Mouse (Mus musculus): ENCODE results near the gene Gpm6b.

Gpm6b gene

DNA sequence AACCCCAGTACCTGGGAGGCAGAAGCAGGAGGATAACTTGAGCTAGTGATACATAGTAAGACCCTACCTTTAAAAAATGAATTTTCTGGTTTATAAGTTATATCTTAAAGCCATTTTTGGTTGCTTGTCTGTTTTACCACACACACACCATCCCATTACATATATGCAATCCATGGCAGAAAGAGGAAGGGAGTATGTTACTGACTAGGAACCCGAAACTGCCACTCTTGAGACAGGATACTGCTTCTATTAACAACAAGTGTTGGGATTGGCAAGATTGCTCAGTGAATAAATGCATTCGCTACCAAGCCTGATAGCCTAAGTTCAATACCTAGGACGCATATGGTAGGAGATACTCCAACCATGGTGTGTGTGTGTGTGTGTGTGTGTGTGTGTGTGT is 117.6 kb downstream of the Gpm6b start:
- DNase-seq (ENCODE audit: low spot score in 2 of 2) = no peak

DNA sequence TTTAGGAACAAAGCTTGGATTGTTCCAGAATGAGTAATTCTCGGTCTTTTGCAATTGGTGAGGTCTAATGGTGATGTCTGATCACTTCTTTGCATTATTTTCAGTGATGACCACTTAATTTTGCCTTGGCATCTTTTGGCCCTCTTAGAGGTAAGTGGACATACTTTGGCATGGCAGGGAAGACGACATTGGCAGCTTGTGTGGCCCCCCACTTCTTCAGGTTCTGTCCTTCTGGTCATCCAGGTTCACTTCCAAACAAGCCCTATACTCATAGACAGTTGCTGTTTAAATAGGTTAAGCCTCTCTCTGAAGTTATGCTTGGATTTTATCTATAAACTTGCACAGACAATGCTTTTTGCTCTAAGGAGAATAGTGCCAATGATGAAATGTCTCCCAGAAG is 120.2 kb downstream of the Gpm6b start:
- DNase-seq (ENCODE audit: low spot score in 2 of 2) = no peak

DNA sequence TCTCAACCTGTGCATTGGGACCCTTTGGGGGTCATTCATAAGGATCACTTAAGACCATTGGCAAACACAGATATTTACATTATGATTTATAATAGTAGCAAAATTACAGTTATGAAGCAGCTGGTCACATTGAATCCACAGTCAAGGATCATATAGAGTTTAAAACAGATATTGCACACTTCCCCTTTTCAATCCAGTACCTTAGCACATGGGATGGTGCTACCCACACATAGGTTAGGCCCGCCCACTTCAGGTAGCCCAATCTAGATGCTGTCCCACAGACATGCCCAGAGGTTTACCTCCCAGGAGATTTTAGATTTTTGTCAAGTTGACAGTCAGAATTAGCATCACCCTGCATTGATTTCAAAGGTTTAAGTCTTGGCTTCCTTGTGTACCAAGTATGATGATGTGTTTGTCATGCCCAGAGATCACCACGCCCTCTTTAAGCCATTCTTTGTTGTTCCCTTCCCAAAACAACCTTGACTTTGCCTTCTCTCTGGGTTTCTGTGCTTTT is 121.3 kb downstream of the Gpm6b start:
- no peak for DNase-seq (ENCODE audit: low spot score in 2 of 2)

DNA sequence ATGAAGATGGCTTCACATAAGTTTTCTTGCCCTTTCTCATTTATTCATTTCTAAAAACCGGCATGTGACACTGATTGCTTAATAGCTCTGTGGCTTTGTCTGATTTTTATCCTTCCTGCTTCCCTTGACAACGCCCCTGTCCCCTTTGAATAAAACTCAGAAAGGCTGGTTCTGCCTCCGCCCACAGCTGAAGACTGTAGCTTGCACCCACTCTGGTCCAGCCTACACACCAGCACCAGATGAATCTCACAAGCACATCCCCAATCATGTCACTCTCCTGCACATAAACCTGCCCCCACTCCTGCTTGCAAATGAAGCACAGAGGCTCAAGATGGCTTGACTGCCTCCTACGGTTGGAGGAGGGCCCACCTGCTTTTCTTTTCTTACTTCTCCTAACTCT is 121.7 kb downstream of the Gpm6b start:
- DNase-seq (ENCODE audit: low spot score in 2 of 2) = peak; percentile 14 to 26

DNA sequence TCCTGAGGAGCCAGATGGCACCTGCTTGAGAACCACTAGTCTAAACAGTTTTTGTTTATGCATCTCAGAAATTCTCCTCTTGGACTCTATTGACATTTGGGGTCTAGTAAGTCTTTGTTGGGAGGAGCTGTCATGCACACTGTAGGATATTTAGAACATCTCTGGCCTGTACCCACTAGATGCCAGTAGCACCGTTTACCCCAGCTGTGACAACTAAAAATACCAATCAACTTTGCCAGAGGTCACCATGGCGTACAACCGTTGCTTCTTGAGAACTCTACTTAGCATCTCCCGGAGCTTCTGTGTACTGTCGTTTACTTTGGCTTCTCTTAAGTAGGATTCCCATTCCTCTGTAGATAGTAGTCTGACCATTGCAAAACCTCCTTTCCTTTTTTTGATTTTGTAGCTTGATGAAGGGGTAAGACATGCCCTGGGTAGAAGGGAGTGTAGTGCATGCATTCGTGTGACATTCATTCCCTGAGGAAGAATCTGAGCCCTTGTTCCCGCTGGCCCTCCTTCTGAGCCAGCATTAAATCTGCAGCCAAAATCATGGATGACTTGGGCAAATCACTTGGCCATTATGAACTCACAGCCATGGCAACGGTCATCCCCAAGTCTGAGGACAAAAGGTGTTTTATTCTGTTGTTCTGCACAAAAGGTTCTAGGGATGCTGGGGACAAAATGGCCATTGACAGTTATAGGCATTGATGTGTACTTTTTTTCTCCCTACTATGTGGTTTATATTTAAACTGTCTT is 126.9 kb downstream of the Gpm6b start:
- DNase-seq (ENCODE audit: low spot score in 2 of 2) = no peak

DNA sequence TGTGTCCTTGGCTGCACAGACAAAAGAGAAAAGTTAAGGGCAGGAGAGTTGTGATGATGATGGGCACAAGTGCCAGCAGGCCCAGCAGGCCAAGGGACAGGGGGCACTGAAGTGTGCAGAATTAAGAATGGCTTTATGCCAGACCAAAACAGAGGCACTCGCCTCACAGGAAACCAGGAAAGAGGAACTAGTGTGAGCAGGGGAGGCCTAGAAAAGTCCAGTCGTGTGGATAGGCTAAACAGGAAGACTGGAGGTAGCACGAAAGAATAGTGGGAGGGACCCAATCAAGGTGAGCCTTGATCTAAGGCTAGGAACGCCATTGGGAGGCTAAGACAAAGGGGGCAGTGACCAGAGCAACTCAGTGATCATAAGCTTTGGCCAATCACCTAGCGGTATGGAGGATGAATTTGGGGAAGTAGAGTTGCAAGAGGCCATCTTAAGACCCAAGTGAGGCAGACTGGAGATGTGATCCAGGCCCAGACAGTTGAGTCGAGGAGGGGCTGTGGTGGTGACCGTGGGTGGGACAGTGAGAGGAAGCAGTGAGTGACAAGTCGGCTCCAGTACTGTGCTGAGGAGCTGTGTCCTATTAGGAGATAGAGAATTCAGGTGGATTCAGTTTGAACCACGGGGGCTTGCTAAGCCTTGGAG is 138.1 kb downstream of the Gpm6b start:
- DNase-seq (ENCODE audit: low spot score in 2 of 2) = no peak

DNA sequence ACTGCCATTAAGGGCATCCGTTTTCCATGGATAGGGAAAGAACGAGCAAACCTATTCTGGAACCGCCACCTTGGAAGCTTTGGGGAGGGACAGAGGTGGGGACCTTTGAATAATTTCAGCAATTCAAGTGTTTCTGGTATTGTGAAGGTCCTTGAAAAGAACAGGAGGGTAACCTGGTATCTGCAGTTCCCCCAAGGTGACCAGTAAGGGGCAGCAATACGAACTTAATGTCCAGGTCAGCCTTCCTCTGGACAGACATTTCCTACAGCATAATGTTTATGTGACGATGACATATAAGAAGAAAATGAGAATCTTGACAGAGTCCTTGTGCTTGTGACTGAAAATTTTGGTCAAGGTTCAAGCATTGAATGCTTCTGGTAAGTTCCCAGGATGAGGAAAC is 139.9 kb downstream of the Gpm6b start:
- DNase-seq (ENCODE audit: low spot score in 2 of 2) = no peak

DNA sequence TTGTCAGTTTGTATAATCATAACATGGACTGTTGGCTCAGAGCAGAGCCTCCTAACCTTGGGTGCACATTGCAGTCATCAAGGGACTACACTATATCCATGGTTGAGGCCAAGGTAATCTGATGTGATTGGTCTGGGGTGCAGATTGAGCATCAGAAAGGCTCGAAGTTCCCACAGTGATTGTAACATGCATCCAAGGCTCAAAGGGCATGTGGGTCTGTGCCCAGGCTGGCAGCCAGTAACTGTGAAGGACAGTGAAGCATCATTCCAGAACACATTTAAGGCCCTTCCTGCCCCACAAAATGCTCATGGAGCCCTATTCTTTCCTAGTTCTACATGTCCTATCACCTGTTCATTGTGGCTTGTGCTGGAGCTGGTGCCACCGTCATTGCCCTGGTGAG is 144.9 kb downstream of the Gpm6b start:
- no peak for DNase-seq (ENCODE audit: low spot score in 2 of 2)

DNA sequence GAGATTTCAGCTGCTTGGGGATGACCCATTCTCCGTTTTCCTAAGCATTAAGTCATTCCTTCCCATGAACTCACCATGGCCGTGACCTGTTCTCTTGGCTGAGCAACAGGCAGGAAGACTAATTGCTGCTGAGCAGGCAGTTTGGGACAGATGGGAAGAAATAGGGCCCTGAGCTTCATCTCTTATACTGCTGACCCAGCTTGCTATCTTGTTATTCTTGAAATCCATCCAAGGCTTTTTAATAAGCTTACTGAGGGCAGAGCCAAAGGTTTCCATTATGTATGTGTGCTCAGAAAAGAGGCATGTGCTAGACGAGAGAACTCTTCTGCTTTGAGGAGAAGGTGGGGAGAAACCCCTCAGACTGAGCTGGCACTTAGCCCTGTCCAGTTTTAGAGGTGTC is 146.2 kb downstream of the Gpm6b start:
- DNase-seq (ENCODE audit: low spot score in 2 of 2) = no peak

DNA sequence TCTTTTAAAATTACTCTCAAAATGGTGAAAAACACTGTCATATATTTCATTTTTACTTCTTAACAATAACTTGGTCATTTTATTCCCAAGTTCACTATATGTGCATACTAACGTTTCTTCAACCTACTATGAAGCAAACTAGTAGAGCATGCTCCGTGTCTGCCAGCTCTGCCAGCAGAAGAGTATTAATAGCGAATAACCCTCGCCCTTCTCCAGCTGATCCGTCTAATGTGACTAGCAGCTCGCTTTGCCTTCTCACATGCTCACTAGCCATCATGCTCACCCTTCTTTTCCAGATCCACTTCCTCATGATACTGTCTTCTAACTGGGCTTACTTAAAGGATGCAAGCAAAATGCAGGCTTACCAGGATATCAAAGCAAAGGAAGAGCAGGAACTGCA is 147.9 kb downstream of the Gpm6b start:
- no peak for DNase-seq (ENCODE audit: low spot score in 2 of 2)

DNA sequence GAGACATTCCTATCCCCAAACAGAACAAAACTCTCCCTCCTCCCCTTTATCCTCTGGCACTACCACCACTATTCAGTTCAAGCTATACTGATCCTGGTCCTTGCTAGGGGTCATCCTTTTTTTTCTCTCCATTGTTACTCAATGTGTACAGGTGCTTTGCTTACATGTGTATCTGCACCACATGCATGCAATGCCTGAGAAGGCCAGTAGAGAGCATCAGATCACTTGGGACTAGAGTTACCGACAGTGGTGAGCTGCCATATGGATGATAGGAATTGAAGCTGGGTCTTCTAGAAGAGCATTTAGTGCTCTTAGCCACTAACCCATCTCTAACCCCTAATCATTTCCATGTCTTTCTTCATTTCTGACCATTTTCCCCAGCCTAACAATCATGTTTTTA is 155.0 kb downstream of the Gpm6b start:
- no peak for DNase-seq (ENCODE audit: low spot score in 2 of 2)

DNA sequence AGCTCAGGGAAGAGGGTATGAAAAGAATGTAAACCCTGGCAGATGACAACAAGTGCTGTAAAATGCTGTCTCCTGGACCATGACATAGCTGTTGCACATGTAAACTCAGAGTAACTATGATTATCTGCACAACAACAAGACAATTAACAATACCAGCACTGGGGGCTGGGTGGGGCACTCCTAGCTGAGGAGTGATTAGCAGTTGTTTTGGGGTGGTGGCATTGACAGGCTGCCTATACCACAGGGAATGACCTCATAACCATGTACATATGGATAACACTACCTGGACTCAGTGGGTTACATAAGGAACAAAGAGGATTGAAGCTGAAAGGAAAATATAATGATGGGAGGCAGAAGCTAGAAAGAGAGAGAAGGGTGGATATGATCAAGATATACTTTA is 169.2 kb downstream of the Gpm6b start:
- no peak for DNase-seq (ENCODE audit: low spot score in 2 of 2)

DNA sequence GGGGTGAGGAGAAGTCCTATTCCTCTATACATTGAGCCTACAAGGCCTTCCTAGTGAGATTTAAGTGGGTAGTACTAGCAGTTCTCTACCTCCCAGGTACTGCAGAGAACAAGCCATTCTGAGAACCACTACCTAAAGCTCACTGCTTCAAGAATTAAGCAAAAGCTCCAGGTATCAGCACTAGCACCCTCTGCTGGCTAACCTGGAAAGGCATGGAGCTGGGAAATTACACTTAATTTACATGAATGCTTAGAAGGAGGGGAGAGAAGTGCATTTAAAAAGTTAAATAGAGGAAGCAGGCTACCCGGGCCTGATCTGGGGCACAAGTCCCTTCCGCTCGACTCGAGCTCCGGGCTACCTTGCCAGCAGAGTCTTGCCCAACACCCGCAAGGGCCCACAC is 177.5 kb downstream of the Gpm6b start:
- DNase-seq (ENCODE audit: low spot score in 2 of 2) = no peak

DNA sequence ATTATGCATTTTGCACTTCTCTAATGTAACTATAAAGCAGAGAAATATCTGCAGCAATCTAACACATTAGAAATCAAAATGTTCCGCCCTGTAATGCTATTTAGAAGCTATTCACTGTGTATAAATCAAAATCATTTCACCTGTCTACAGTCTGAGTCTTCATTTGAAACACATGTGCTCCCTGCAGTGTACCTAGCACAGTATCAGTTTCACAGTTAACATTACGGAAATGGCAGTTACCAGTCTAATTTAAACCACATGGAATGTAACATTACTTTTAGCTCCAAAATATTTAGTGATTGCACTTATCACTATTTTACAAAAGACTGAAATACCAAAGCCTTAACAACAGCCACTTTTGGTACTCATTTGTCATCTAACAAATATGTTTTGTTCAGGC is 196.1 kb downstream of the Gpm6b start:
- no peak for DNase-seq (ENCODE audit: low spot score in 2 of 2)

Data from frontal cortex, postnatal 10 days (tissue).